Mouse (Mus musculus) forebrain, embryonic 12.5 days (tissue): Measurements from ENCODE around the gene Eif4ebp2. TPM values are rescaled to one million over a fixed set of nuclear protein-coding genes. Genes with fewer than 3 reads are reported as not detected.
"Not testable (repeated sequence)": the region's sequence is repeated elsewhere in the genome, so short reads cannot be mapped to it uniquely, and the experiment has no call there.

ENCODE experiments used
- ATAC-seq: fragments of 200-750 bp; cut with Nextera tagmentation; 2 replicates; pipeline ENCODE4 v1.8.0; 2017; ENCODE audit warnings: moderate TSS enrichment; ENCODE audit not compliant: low FRiP score
- H3K27ac ChIP-seq: fragments of 300-500 bp; sonication (generic); 2 replicates; pipeline ENCODE4 v1.5.1; 2016; ENCODE audit warnings: mild to moderate bottlenecking
- H3K27me3 ChIP-seq: fragments of 300-500 bp; sonication (generic); 2 replicates; pipeline ENCODE4 v1.6.1; 2016; ENCODE audit warnings: mild to moderate bottlenecking
- H3K36me3 ChIP-seq: fragments of 300-500 bp; sonication (generic); replicated peaks from 2 replicates; pipeline ENCODE4 v1.6.1; 2016; ENCODE audit warnings: mild to moderate bottlenecking
- H3K4me1 ChIP-seq: fragments of 300-500 bp; sonication (generic); 2 replicates; pipeline ENCODE4 v1.6.1; 2016
- H3K4me2 ChIP-seq: fragments of 300-500 bp; sonication (generic); 2 replicates; pipeline ENCODE4 v1.6.1; 2016; ENCODE audit warnings: mild to moderate bottlenecking, moderate library complexity
- H3K4me3 ChIP-seq: fragments of 300-500 bp; sonication (generic); replicated peaks from 2 replicates; pipeline ENCODE4 v1.5.1; 2016; ENCODE audit warnings: mild to moderate bottlenecking
- H3K9ac ChIP-seq: fragments of 300-500 bp; sonication (generic); 2 replicates; pipeline ENCODE4 v1.6.1; 2016; ENCODE audit warnings: mild to moderate bottlenecking
- H3K9me3 ChIP-seq: fragments of 300-500 bp; sonication (generic); 2 replicates; pipeline ENCODE4 v1.6.1; 2016
- WGBS: fragments of 180-500 bp; shearing (Covaris S2); methylation state at CpG from one replicate; pipeline ENCODE4 v1.1.7; 2016; 5-methylcytosine and 5-hydroxymethylcytosine counted together
- polyA plus RNA-seq: library from polyadenylated mRNA; unstranded; fragments of >200 nt; fragmentation: Nextera tagmentation; extraction: Ambion mirVana; gene quantifications from 2 replicates; pipeline ENCODE4 v1.2.1, GENCODE M21; 2016

The Eif4ebp2 gene
- polyA plus RNA-seq, 1 experiment from 2014 or later = 88.3 TPM

DNA sequence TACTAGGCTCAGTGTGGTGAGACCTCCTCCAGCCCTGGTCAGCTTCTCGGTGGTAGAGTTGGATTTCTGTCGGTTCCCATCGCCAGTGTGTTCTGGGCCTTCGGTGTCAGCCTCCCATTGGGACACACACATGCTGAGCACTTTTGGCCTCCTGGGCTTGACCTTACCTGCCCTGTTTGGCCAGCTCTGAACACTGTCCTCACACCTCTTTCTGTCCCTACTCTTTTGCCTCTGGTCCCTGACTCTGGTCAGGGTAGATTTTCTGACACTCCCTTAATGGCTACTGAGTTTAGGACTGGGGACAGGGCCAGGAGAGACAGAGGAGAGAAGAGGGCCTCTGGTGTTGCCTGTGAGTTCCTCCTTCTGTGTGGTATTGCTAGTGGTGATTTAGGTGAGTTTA, 27.5 kb upstream of the Eif4ebp2 start:
- Histone ChIP-seq H3K27me3 (no peaks in the 10 kb centered on the region), H3K9me3 (no peaks in the 10 kb centered on the region), H3K4me3 (no peak overlapping the region), H3K27ac (no peak overlapping the region), H3K9ac (no peak overlapping the region), H3K4me1 (peaks cover 14% of the 10 kb centered on the region), H3K36me3 (no peaks in the 10 kb centered on the region), H3K4me2 (no peak overlapping the region)
- no peak for ATAC-seq
- WGBS = 90% methylated on average over 4 of the region's 4 CpGs

DNA sequence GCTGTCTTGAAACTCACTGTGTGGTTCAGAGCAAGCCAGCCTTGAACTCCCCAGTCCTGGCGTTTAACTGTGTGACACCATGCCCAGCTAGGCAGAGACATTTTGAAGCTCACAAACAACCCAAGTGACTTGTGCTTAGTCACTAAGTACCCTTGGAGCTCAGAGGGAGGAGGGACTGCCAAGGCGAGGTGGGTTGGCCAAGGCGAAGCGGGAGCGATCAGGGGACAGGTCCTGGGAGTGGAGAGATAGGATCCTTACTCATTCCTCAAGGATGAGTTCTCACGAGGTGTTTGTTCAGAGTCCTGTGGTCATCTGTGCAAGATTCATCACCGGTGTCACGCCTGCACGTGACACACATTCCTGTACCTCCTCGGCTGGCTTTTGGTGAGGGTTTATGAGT, 27.0 kb upstream of the Eif4ebp2 start:
- WGBS = 93% methylated on average over 10 of the region's 10 CpGs
- Histone ChIP-seq H3K27ac (no peak overlapping the region), H3K36me3 (no peaks in the 10 kb centered on the region), H3K4me1 (peaks cover 19% of the 10 kb centered on the region), H3K9ac (no peak overlapping the region), H3K9me3 (no peaks in the 10 kb centered on the region), H3K27me3 (no peaks in the 10 kb centered on the region), H3K4me2 (no peak overlapping the region), H3K4me3 (no peak overlapping the region)
- no peak for ATAC-seq

DNA sequence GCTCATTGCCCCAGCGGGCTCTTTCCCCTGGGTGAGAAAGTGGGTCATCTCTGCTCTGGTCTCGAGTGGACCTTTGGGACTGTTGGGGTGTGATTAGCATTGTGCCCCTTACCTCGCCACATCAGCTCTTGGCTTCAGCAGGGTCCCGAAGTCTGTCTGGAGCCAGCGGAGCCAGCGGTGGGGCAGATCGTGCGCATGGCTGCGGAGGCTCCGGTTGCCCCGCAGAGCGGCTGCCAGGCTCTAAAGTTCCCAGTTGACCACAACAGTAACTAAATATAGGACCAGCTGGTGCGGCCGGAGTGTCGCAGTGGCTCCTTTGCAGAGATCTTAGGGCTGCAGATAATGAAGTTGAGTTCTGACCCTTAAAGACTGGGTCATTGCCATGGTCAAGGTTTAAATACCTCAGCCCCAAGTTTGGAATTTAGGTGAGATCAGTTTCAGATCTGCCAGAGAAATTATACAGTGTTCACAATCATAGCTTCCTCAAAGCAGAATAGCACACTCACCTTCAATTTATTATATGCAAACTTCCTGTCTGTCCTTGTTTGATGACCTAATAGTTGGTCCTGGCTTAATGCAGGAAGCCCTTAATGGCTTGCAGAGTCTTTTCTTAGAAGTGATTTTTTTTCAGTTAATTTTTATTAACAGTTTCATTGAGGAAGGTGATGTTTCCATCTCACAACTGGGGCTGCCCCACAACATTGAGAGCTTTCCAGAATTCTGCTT, 24.1 kb upstream of the Eif4ebp2 start:
- H3K9ac ChIP-seq = peak overlapping the region; percentile 76
- H3K4me2 ChIP-seq = peak overlapping the region; percentile 83
- no peaks in the 10 kb centered on the region for H3K36me3 ChIP-seq
- no peak overlapping the region for H3K27ac ChIP-seq
- peak overlapping the region; percentile 72 for H3K4me3 ChIP-seq
- H3K4me1 ChIP-seq = peaks cover 20% of the 10 kb centered on the region
- H3K27me3 ChIP-seq = no peaks in the 10 kb centered on the region
- H3K9me3 ChIP-seq = no peaks in the 10 kb centered on the region
- no peak for ATAC-seq
- 2% methylated on average over 15 of the region's 15 CpGs for WGBS

- Histone ChIP-seq H3K4me2 (peak within 1 kb of the TSS; percentile 83), H3K36me3 (no peaks in the 10 kb centered on the region), H3K4me3 (peak within 1 kb of the TSS; percentile 72), H3K9ac (peak within 1 kb of the TSS; percentile 76), H3K27me3 (no peaks in the 10 kb centered on the region), H3K9me3 (no peaks in the 10 kb centered on the region), H3K4me1 (peaks cover 20% of the 10 kb centered on the region), H3K27ac (peak within 1 kb of the TSS; percentile 86)
- under 1% methylated on average over 70 of the region's 70 CpGs for WGBS
- peak; percentile 99 for ATAC-seq
Observed at GRCm38 (mm10) chr10:61475594-61476439, 23.4 kb upstream of the Eif4ebp2 start, which contains the start of gene Lrrc20. Gene Lrrc20, plus strand, starts transcription at chr10:61475801.

- ATAC-seq = no peak
- WGBS = 82% methylated on average over 1 of the region's 1 CpGs
- Histone ChIP-seq H3K27ac (no peak overlapping the region), H3K9ac (no peak overlapping the region), H3K27me3 (no peaks in the 10 kb centered on the region), H3K9me3 (no peaks in the 10 kb centered on the region), H3K4me1 (peaks cover 20% of the 10 kb centered on the region), H3K4me3 (peak overlapping the region; percentile 72), H3K4me2 (peak overlapping the region; percentile 83), H3K36me3 (no peaks in the 10 kb centered on the region)
Observed at GRCm38 (mm10) chr10:61474344-61474743, 21.9 kb upstream of the Eif4ebp2 start.

DNA sequence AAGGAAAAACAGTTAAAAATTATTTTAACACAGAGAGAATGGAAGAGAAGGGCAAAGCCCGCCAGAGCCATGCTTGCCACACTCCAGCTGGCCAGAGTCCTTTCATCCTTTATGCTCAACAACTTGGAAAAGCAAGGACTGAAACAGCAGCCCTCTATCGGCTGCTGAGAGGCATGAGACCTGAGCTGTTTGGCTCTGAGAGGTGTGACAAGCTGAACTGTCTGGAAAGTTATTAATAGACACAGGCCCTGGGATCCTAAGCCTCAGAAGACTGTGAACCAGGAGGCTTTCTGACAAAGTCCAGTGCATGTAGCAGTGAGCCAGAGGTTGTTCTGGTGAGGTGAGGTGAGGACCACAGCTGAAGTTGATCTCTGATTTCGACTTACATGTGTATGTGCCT, 21.2 kb upstream of the Eif4ebp2 start:
- Histone ChIP-seq H3K4me2 (no peak overlapping the region), H3K27me3 (no peaks in the 10 kb centered on the region), H3K4me3 (no peak overlapping the region)

GRCm38 (mm10) chr10:61468900-61469299, 16.4 kb upstream of the Eif4ebp2 start:
- 71% methylated on average over 7 of the region's 7 CpGs for WGBS
- H3K27ac ChIP-seq = no peak overlapping the region
- H3K36me3 ChIP-seq = no peaks in the 10 kb centered on the region
- no peak overlapping the region for H3K9ac ChIP-seq
- no peak for ATAC-seq
- H3K27me3 ChIP-seq = no peaks in the 10 kb centered on the region
- H3K4me1 ChIP-seq = no peaks in the 10 kb centered on the region
- H3K4me2 ChIP-seq = no peak overlapping the region
- H3K4me3 ChIP-seq = no peak overlapping the region
- H3K9me3 ChIP-seq = no peaks in the 10 kb centered on the region

More for the DNA sequence above, 21.2 kb upstream of the Eif4ebp2 start:
- no peak overlapping the region for H3K27ac ChIP-seq
- no peaks in the 10 kb centered on the region for H3K9me3 ChIP-seq
- 76% methylated on average over 3 of the region's 3 CpGs for WGBS
- H3K4me1 ChIP-seq = peaks cover 20% of the 10 kb centered on the region
- no peaks in the 10 kb centered on the region for H3K36me3 ChIP-seq
- no peak for ATAC-seq
- H3K9ac ChIP-seq = no peak overlapping the region

DNA sequence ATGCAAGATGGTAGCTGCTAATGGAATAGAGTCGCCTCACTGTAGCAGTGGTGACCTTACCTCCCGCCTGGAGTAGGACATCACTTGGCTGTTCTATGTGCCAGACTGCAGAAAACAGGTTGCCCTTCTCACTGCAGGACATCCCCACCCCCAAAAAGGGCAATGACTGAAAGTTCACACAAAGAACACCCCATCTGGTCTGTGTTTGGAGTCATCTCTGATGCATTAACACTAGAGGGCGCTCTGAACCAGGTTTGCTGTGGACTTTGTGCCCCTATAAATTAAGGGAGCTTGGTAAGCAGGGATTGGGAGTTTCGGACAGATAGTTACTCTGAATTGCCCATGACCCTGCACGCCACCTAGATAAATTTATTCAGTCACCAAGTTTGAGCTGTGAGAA, 14.4 kb upstream of the Eif4ebp2 start:
- no peaks in the 10 kb centered on the region for H3K27me3 ChIP-seq
- H3K4me1 ChIP-seq = no peaks in the 10 kb centered on the region
- 0 out of 2 replicates have a peak, but pooled peaks have one; percentile 30 for ATAC-seq
- H3K36me3 ChIP-seq = no peaks in the 10 kb centered on the region
- WGBS = 27% methylated on average over 5 of the region's 5 CpGs
- H3K4me3 ChIP-seq = no peak overlapping the region
- no peak overlapping the region for H3K9ac ChIP-seq
- no peak overlapping the region for H3K4me2 ChIP-seq
- no peaks in the 10 kb centered on the region for H3K9me3 ChIP-seq
- H3K27ac ChIP-seq = no peak overlapping the region

DNA sequence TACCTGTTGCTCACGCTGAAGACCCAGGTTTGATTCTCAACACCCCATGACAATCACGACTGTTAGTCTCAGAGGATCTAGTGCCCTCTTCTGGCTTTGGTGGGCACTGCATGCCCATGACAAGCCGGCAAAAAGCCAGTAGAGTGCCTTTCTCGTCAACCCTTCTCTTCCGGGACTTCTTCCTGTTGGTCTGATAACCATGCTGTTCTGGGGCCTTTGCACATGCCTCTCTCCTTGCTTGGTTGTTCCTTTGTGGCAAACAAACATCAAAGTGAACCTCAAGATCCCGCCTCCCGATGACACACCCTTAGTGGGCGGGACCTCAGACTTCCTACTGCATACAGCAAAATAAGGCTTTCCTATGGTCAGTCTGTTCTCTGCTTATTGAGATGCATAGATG, 13.8 kb upstream of the Eif4ebp2 start:
- no peak overlapping the region for H3K4me2 ChIP-seq
- no peak overlapping the region for H3K9ac ChIP-seq
- no peaks in the 10 kb centered on the region for H3K36me3 ChIP-seq
- WGBS = 67% methylated on average over 8 of the region's 8 CpGs
- H3K9me3 ChIP-seq = no peaks in the 10 kb centered on the region
- ATAC-seq = no peak
- no peak overlapping the region for H3K27ac ChIP-seq
- no peaks in the 10 kb centered on the region for H3K27me3 ChIP-seq
- H3K4me3 ChIP-seq = no peak overlapping the region
- H3K4me1 ChIP-seq = no peaks in the 10 kb centered on the region

DNA sequence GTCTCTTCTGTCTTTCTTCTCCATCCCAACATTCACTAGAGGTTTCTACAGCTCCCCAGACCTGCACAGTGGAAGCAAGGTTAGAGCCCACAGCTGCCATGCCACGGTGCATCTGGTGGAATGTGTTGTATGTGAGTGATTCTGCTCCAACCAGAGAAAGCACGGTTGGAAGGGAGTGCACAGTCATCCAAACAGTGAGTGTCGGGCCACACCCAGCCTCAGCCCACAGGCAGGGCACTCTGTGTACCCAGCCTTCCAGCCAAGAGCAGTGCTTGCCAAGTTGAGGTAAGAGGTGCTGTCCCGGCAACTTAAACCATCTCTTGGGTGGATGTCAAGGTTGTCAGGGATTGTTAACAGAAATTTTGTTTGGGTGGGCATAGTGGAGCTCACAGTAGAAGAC, 12.5 kb upstream of the Eif4ebp2 start:
- no peak for ATAC-seq
- Histone ChIP-seq H3K27me3 (no peaks in the 10 kb centered on the region), H3K4me3 (no peak overlapping the region), H3K4me2 (no peak overlapping the region), H3K9me3 (no peaks in the 10 kb centered on the region), H3K4me1 (no peaks in the 10 kb centered on the region), H3K9ac (no peak overlapping the region), H3K27ac (no peak overlapping the region), H3K36me3 (no peaks in the 10 kb centered on the region)
- WGBS = 84% methylated on average over 4 of the region's 4 CpGs

DNA sequence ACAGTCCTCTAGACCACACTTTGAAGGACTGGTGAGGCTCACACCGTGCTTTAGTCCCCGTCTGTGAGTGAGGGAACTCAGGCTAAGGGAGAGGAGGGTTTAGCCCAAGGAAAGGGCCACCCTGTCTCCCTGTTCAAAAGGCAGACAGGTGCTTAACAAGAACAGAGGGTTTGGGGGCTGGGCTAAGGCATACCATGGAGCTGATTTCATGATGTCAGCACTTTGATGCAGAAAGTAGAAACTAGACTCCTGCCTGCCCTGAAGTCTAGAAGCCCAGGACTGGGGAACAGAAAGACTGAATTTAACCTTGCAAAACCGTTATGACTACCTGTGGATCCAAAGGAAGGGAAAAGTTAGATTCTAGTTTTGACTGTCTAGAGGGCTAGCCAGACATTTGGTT, 4.7 kb upstream of the Eif4ebp2 start:
- WGBS = 64% methylated on average over 3 of the region's 3 CpGs
- Histone ChIP-seq H3K9me3 (no peaks in the 10 kb centered on the region), H3K4me2 (no peak overlapping the region), H3K27me3 (no peaks in the 10 kb centered on the region), H3K27ac (no peak overlapping the region), H3K4me3 (no peak overlapping the region), H3K36me3 (no peaks in the 10 kb centered on the region), H3K4me1 (no peaks in the 10 kb centered on the region), H3K9ac (no peak overlapping the region)
- ATAC-seq = no peak

DNA sequence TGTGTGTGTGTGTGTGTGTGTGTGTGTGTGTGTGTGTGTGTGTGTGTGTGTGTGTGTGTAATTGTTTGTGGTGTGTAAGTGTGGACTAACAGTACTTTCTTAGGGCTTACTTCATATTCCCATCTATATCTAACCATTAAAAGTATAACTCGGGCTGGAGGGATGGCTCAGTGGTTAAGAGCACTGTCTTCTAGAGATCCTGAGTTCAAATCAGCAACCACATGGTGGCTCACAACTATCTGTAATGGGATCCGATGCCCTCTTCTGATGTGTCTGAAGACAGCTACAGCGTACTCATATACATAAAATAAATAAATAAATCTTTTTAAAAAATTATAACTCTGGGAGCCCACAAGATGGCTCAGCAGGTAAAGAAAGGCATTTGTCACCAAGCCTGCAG, 710 bp upstream of the Eif4ebp2 start:
- not testable (repeated sequence) for H3K9ac ChIP-seq, H3K27me3 ChIP-seq, H3K9me3 ChIP-seq, H3K27ac ChIP-seq, H3K36me3 ChIP-seq
- H3K4me2 ChIP-seq = peak overlapping the region; percentile 33; the same call in 1 of the 2 replicates
- H3K4me3 ChIP-seq = peak overlapping the region; percentile 99
- peaks cover 34% of the 10 kb centered on the region for H3K4me1 ChIP-seq
- peak; percentile 21; the same call in 1 of the 2 replicates for ATAC-seq
- WGBS = 86% methylated on average over 3 of the region's 3 CpGs
